Mouse (Mus musculus) v-Abl transformed pro-B cells (cell line): ENCODE data around the gene Telo2.

ENCODE experiments used
- in situ Hi-C, 2 experiments: fragments of 400-800 bp; cut with MboI; formaldehyde crosslinking; loops; one replicate each; pipeline ENCODE4 v1.15.1; 2025; ENCODE audit not compliant: unreplicated experiment in 2 of 2

Gene Telo2

GRCm38 (mm10) chr17:25057041-25057440, 58.7 kb downstream of the Telo2 start:
- in situ Hi-C loops = no loop called here

GRCm38 (mm10) chr17:25053274-25053673, 62.5 kb downstream of the Telo2 start:
- in situ Hi-C loops = no loop called here
